Mouse (Mus musculus) frontal cortex, postnatal 10 days (tissue): ENCODE measurements around the gene Slco6d1.
"Not testable (repeated sequence)": the region's sequence is repeated elsewhere in the genome, so short reads cannot be mapped to it uniquely, and the experiment has no call there.

Experiments used
- DNase-seq, 2 experiments: peaks; one replicate each; pipeline ENCODE4 v3.0.0; 2022; ENCODE audit warnings: low spot score in 2 of 2, mixed read lengths in 1 of 2

Gene Slco6d1

GRCm38 (mm10) chr1:98420824-98421223 lies at the start of gene Slco6d1:
Gene Slco6d1, plus strand, starts transcription at chr1:98421124.
- DNase-seq = no peak

GRCm38 (mm10) chr1:98392001-98392400 lies 28.9 kb upstream of the Slco6d1 start:
- no peak for DNase-seq

GRCm38 (mm10) chr1:98447929-98448328 lies 27.0 kb downstream of the Slco6d1 start:
- DNase-seq = no peak

GRCm38 (mm10) chr1:98459224-98459623 lies 38.3 kb downstream of the Slco6d1 start:
- not testable (repeated sequence) for DNase-seq

- DNase-seq = not testable (repeated sequence)
Observed at GRCm38 (mm10) chr1:98476381-98476780, 55.5 kb downstream of the Slco6d1 start.

- no peak for DNase-seq
Observed at GRCm38 (mm10) chr1:98479243-98479642, 58.3 kb downstream of the Slco6d1 start.

GRCm38 (mm10) chr1:98505982-98506381 lies 85.1 kb downstream of the Slco6d1 start:
- no peak for DNase-seq

GRCm38 (mm10) chr1:98522977-98523376 lies 102.1 kb downstream of the Slco6d1 start:
- no peak for DNase-seq

GRCm38 (mm10) chr1:98523537-98523936 lies 102.6 kb downstream of the Slco6d1 start:
- no peak for DNase-seq

GRCm38 (mm10) chr1:98528368-98528767 lies 107.4 kb downstream of the Slco6d1 start:
- not testable (repeated sequence) for DNase-seq

- no peak for DNase-seq
Observed at GRCm38 (mm10) chr1:98545372-98545771, 124.4 kb downstream of the Slco6d1 start.

- DNase-seq = no peak
Observed at GRCm38 (mm10) chr1:98554388-98554787, 133.5 kb downstream of the Slco6d1 start.

GRCm38 (mm10) chr1:98565701-98566100 lies 144.8 kb downstream of the Slco6d1 start:
- no peak for DNase-seq
